Mouse (Mus musculus): Measurements from ENCODE around the gene Slc48a1.

The Slc48a1 gene

DNA sequence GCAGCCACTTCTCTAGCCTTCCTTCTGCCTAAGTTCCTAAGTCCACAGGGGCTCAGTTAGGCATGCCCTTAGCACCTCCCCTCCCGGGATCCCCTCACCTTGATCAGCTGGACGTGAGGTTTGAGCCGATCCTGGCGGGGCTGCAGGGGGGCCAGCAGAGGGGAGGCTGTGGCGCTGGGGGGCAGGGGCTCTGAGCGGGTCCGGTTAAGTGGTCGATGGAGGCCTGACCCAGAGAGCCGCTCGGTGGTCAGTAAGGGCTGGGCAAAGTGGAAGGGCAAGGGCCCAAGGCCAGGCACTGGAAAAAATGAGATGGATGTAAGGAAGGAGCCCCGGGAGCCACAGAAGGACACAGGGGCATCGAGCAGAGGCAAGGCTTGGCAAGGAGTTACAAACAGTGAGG lies 29.5 kb downstream of the Slc48a1 start:
- DNase-seq (ENCODE audit: low spot score) = no peak

DNA sequence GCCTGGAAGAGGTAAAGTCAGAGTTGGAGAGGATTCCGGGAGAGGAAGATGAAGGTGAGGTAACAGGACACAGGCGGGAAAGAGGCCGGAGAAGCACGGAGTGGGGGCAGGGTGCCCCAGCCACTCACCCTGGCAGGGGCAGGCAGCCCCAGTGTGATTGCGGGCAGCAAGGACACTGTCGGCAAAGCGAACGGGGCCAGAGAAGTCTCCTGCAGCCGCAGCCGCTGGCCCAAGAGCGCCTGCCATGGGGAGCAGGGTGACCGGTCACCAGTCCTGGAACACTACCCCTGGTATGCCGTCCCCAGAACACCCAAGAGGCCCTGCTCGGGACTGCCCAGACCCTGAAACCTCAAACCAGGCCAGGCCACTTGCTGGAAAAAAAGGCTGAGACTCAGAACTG lies 30.2 kb downstream of the Slc48a1 start:
- no peak for DNase-seq (ENCODE audit: low spot score)

DNA sequence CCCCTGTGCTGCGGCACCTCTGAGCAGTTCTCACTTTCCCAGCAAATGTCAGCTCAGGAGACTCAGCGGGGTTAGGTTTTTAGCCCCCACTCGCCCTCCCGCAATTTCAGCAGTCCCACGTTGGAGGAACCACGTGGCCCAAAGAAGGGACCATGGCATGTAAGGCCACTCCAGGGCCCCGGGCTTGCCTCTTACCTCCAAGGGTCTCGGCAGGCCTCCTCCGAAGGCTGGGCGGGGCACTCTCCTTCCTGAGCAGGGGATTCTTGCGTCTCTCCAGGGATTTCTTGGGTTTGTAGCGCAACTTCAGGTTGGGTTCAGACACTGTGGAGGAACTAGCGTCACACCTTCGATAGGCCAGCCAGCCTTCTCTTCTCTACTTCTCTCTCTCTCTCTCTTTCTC lies 30.9 kb downstream of the Slc48a1 start:
- DNase-seq (ENCODE audit: low spot score) = no peak

DNA sequence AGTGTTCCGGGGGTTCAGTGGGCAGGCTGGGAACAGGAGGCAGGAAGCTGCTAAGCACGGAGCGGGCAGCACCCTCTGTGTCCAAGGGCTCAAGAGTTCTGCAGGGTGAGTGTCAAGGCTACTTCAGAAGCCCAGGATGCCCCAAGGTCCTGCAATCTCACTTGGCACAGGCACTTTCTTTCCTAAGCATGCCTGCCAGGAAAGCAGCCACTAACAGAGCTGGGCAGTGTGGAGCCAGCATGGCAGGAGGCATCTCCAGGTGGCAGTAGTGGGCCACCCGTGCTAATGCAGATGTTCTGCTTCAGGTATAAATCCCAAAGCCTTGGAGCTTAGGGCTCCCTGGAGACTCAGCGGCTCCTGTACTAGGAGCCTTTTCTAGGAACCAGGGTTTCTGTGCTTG lies 31.6 kb downstream of the Slc48a1 start:
- no peak for DNase-seq (ENCODE audit: low spot score)

DNA sequence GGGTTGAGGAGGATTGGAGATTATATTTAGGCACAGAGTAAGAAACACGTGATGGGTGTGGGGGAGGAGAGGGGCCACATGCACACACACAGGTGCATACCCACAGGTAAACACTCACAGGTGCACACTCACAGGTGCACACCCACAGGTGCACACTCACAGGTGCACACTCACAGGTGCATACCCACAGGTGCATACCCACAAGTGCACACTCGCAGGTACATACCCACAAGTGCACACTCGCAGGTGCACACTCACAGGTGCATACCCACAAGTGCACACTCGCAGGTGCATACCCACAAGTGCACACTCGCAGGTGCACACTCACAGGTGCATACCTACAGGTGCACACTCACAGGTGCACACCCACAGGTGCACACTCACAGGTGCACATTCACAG lies 32.1 kb downstream of the Slc48a1 start:
- DNase-seq (ENCODE audit: low spot score) = no peak

DNA sequence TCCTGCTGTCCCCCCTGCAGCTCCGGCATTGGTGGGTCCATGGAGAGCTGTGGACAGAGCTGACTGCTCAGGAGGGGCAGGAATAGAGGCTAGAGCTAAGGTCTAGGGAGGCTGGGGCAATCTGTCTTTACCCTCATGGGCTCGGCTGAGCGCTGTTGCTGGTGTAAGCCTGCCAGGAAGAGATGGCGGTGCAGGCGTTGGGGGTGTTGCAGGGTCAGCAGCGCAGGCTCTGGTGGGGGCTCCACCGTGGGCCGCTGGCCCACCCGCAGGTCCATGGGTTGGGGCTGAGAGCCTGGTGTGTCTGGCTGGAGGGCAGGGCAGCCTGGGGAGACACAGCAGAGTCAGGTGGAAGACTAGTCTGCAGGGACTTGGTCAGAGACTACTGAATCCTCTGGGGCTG lies 33.0 kb downstream of the Slc48a1 start:
- no peak for DNase-seq (ENCODE audit: low spot score)

DNA sequence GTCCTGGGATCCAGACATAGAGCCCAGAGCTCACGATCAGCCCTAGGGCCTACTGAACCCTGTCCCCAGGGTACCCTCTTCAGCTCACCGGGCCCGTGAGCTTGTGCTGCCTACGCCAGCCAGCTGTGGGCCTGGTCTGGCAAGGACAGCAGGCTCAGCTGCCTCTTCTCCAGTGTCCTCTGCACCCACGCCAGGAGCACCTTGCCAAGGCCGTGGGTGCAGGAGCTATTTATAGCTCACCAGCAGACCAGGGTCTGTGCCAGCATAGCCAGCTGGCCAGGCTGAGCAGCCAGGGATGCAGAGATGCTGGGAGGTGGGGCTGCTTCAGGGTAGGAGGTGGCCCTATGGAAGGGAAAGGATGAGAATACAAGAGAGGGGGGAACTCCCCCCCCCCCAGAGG lies 33.8 kb downstream of the Slc48a1 start:
- DNase-seq (ENCODE audit: low spot score) = no peak

DNA sequence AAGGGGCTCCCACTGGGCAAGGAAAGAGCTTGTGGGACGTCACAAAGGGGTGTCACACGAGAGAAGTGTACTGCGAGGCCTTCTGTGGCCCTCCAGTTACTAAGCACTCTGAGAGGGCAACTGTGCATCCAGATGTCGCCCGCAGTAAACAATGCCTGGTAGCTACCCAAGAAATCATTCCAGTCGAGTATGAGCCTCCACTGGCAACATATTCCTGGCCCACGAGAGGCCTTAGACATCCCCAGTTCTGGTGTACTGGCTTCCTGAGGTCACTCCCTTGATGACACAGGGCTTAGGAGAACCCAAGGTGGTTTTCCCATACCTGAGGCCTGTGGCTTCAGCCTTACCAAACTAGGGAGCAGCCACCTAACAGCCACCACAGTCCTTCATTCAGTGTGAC lies 34.6 kb downstream of the Slc48a1 start:
- no peak for DNase-seq (ENCODE audit: low spot score)

DNA sequence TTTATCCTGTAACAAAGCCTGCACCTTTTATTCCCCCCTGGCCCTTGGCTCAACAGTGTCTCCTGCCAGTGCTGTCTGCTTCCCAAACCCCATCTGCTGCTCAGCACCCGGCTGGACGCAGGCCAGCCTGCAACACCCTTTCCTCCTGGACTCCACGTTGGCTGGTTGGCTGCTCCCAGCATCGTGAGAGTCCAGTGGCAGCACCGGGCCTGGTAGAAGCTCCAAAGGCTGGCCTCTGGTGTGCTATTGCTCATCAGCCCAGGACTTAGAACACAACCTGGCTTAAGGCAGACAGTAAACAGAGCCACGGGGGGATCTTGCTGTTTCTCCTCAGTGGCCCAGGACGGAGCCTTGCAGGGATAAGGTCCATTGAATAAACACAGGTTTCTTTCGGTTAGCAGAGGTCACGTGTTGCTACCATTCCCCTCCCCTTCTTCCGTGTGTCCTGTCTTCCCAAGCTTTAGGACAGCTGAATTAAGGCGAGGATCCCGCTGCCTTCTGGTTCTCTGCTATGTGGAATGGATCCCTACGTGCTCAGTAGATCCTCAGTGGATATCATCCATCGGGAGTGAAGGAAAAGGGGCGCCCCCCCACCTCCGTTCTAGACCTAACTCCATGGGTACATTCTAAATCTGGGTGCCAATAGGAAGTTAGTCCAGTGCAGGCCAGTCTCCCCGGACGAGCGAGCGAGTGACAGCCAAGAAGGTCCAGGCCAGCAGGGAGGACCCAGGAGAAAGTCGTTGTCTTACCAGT lies 35.3 kb downstream of the Slc48a1 start:
- DNase-seq (ENCODE audit: low spot score) = no peak

DNA sequence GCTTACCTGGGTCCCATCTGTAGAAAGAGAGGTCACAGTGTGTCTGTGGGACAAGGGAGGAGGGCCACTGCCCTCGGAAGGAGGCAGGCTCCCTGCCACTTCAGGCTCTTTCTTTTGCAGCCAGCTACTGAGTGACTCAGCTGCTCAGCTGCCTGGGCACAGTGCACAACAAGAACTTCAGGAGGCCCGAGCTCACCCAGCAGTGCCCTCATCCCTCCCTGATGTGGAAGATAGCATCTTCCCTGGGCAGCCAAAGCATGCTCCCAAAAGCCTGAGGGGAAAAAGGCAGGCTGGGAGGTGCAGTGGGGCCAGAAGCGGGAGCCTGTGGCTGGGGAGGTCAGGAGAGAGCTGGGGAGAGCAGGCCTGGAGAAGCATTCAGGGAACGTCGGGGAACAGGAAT lies 36.4 kb downstream of the Slc48a1 start:
- no peak for DNase-seq (ENCODE audit: low spot score)

DNA sequence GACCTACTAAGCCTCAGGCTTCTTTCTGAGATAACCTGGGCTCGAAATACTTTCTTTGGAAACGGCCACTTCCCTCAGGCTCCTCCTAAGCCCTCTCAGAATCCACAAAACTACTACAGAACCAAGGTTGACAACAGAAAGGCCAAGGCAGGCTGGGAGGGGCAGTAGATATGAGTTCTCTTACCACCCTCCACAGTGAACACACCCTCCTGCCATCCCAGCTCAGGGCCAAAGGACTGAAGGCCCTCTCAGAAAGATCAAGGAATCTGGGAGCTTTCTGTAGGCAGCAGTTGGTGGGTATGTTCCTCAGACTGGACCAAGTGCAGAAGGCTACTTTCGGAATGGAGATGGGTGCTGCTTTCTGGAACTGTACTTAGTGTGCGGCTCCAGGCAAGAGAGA lies 36.9 kb downstream of the Slc48a1 start:
- DNase-seq (ENCODE audit: low spot score) = no peak

DNA sequence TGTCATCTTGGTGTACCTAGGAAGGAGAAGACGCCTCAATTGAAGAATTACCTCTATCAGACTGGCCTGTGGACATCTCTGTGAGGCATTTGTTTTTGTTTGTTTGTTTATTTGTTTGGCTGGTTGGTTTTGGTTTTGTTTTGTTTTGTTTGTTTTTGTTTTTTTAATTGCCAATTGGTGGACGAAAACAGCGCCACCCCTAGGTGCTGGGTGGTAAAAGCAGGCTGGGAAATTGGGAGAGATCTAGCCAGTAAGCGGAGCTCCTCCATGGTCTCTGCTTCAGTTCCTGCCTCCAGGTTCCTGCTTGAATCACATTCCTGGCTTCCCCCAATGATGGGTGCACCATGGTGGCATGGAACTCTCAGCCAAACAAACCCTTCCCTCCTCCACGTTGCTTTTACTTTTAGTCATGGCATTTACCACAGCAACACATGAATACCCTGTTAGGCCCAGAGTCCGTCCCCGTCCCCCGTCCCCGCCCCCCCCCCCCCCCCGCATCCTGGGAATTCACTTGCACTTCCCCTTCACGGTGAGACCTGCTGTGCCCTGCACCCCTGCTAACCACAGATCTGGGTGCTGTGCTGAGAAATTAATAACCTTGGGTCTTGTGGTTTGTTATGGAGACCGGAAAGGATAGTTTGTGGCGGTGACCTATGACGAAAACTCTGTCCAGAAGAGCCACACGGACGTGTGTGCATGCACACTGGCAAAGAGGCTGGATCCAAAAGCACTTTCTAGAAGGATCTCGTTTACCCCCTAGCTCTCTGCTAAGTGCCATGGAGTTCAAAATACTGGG lies 38.1 kb downstream of the Slc48a1 start:
- DNase-seq (ENCODE audit: low spot score) = no peak

DNA sequence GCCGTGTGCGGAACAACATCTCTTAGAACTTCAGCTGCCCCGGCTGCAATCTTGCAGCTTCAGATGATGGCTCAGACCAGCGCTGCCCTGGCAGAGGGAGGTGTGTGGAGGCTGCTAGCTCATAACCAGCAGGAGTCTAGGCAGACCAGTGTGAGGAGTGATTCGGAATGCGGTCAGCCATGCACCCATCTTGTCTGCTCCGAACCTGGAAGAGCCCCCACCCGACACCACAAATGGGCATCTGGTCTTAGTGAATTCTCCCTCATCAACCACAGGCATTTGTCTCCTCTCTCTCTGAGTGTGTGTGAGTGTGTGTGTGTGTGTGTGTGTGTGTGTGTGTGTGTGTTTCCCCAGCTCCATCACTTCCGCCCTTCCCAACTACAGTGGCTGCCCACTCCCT lies 41.6 kb downstream of the Slc48a1 start:
- DNase-seq (ENCODE audit: low spot score) = no peak

DNA sequence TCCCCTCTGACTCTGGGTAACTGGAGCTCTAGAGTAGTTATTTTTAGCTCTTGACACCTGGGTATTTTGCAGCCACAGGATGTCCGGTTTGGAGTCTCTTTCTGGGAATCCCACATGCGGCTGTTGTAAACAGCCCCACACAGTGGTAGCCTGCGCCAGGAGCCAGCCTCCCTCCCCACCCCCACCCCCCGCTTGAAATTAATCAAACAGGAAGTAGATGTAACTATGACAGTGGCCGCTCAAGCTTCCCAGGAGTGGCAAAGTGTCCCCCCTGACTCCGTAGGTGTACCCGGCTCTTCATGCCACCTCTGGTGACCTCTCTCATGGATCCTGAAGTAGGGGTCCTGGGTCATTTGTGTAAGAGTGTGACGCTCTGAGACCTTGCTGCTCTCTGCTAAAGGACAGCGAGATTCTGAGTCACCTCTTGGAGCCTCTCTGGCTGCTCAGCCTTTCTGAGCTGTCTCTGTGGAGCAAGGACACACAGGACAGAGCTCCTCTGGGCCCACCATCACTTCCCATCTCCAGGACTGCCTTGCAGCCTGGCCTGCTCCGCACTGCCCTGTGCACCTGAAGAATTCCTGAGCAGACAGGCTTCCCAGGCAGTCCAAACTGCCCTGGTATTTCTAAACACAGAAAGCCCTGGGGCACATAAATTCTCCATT lies 43.1 kb downstream of the Slc48a1 start:
- no peak for DNase-seq (ENCODE audit: low spot score)

DNA sequence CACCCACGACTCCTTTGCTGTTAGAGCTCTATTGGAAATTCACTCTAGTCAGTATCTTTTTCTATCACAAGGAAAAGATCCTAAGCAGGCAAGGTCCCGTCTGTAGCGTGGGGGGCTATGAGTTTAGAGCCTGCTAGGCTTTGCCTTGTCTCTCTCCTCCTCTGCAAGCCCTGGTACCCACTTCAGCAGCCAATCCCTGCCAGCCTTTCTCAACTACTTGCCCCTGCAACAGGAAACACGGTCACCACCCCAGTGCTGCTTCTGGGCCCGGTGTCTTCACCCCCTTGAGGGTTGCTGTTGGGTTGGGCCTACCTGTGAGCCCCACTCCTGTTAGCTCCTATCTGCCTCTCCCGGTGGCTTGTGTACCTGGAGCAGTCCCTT lies 43.7 kb downstream of the Slc48a1 start:
- DNase-seq (ENCODE audit: low spot score) = no peak

DNA sequence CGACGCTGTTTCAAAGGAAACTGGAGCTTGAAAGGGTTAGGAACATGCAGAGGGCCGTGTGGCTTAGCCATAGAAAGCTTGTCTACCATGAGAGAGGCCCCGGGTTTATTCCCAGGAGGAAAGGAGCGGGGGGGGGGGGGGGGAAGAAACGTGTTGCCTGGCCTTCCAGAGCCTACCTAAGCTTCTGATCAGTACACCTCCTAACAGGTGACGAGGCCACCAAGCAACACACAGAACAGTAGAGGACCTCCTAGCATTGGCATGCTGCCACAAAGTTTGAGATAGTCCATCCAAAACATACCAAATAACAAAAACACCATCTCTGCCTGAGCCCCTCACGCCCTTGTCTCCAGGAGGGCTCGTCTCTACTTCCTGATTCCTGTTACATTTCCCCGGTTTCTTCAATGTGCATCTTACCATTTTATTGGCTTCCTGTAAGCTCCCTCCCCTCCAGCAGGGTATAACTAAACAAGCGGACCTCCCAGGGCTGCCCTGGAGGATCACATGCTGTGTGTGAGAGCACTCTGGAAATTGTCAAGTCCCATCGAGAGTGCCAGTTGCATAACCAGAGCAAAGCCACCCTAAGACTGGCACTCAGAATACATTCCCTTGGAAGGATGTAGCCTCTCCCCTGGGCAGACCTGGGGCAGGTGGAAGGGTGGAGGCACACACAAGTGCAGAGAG lies 44.4 kb downstream of the Slc48a1 start:
- DNase-seq (ENCODE audit: low spot score) = no peak

DNA sequence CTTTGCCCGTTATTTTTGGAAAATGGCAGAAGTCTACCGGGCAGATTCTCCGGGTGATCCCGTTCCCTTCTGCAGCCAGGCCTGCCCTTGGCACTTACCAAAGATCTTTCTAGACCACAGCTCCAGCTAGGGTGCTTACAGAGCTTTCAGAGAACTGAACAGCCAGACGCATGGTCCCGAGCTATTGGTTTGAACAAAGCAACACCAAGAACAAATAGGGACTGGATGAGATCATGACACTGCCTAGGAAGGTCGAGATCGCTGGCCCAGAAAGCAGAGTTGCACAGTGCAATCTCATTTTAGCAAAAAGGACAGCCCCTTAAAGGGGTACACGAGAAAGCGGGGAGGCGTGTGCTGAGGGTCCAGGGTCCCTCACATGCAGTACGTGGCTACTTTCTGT lies 45.2 kb downstream of the Slc48a1 start:
- no peak for DNase-seq (ENCODE audit: low spot score)

DNA sequence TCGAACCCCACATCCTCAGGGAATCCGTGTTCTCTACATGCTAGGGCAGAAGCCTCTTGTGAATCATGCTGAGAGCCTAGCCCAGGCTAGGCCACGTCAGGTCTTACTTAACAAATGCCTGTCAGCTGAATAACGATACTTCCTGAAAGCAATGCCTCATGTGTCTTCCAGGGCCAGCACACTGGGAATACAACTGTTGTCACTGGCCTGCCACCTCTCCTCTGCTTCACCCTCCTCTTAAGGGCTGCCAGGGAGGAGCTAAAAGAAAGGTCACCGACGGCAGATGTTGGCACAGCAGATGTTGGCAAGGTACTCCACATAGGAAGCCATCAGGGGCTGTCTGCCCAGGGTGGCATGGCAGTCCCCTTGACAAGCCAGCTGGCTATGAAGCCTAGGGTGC lies 45.7 kb downstream of the Slc48a1 start:
- DNase-seq (ENCODE audit: low spot score) = no peak

DNA sequence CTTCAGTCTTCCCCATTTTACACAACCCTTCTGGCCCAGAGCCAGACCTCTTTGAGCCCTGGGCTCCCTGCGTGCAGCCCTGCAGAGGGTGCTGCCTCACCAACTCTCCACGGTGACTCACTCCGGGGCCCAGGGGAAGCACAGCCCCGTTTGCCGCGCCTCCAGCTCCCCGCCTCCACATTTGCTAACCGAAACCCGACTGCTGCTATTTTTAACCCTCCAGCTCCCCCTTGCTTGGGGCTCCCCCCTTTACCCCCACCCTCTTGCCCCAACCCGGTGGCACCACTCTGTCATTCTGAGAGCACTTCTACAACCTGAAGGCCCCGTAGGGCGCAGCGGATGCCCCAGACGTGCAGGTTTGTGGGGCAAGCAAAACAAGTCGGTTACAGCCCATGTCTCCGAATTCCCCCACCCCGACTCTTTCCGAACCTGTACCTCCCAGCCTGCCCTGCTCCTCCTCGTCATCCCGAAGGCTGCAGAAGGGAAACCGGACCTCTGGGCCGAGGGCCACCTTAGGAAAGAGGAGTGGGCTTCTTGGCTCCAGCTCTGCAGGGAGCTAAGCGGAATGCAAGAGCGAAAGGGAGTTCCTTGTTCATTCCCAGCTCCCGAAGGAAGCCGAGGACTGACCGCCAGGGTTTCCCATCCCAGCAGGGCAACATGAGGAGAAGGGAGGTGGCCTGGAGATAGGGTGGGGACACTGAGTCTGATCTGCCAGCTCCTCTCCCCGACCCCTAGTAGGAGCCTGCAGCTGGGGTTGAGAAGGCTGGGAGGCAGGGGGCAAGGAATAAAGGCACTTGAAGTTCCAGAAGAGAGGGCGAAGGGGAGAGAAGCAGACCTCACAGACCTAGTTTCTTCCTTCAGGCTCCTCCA lies 47.0 kb downstream of the Slc48a1 start:
- DNase-seq (ENCODE audit: low spot score) = no peak

DNA sequence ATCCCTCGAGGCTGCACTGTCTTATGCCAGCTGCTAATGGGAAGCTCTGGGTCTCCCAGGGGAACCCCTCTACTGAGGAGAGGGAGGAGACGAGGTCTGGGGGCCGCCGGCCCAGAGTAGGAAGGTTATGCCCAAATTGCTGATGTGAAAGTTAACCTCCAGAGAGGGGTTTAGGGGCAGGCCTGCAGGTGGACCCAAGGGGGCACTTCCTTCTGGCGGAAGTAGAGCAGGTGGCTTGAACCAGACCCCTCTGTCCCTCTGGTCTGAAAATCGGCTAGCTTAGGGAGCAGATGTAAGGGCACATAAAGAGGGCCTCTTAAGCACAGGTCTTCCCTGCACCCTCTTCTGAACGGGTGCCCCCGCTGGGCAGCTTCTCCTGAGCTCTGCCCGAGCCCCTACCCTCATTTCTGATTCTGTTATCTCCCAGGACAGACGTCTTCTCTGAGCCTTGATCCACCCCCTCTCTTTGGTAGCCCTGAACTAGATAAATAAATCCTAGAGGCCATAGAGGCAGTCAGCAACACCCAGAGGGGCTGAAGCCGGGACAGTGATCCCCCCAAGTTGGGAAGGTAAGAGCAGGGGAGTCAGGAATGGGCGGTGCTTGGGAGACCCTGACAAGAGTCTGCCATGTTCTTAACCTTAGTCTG lies 47.7 kb downstream of the Slc48a1 start:
- no peak for DNase-seq (ENCODE audit: low spot score)

DNA sequence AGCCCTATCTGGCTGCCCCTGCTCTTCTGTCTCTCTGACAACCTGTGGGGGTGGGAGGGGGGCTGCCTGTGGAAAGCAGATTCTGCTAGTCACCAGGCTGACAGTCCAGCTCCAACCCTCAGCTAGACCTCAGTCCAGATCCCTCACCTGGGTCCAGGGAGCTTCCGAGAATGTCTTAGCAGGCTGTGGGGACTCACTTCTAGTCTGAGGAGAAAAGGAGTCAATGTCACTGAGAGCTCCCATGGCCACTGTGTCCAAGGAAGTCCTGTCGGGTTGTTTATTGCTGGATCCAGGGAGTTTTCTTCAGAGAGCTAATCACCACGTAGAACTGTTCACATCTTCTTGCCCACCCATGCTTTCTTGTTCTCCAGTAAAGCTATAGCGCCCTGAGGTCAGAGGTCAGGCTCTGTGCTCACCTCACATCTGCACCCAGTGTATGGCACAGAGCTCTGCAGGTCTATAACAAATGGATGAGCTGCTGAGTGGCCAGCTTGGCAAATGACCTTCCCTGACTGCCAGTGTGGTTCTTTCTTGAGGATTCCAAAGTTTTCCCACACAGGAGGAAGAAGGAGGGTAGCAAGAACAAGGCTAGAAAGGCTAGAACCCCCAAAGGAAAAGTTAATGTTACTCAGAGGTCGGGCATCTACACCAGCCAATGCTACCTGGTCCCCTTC lies 48.4 kb downstream of the Slc48a1 start:
- no peak for DNase-seq (ENCODE audit: low spot score)

All from layer of hippocampus, adult 9-10 months (tissue).